Mouse (Mus musculus): ENCODE measurements around the gene Grk6. TPM values are rescaled to one million over a fixed set of nuclear protein-coding genes. Genes with fewer than 3 reads are reported as not detected.

The Grk6 gene
- polyA plus RNA-seq (2015; fragmentation: Nextera tagmentation; extraction: Ambion mirVana): 39.1 and 40.7 TPM in 2 replicates

DNA sequence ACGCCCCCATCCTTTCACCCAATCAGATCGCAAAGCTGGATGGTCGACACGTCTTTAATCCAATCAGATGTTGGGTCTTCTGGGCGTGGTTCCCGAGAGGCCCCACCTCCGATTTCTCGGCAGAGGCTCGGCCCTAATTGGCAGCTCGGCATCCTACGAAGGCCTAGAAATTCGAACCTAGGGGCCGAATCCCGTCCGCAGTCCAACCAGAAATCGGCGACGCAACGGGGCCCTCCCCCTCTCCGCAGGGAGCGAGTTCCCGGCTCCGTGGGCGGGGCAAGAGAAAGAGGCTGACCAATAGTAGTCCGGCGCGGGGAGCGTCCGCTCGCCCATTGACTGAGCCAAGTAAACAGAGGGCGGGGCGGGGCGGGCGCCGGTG, at the start of gene Grk6:
TSS of gene Grk6 (plus strand) at position 136 of the 379 bp plus-strand sequence.
- Histone ChIP-seq H3K9ac (peak within 1 kb of the TSS; percentile 89), H3K4me1 (peaks cover 26% of the 10 kb centered on the region), H3K27ac (peak within 1 kb of the TSS; percentile 99), H3K9me3 (no peaks in the 10 kb centered on the region), H3K27me3 (replicated peaks) (no peaks in the 10 kb centered on the region), H3K4me2 (peak within 1 kb of the TSS; percentile 83), H3K36me3 (no peaks in the 10 kb centered on the region), H3K4me3 (replicated peaks) (peak within 1 kb of the TSS; percentile 74)
- peak; percentile 96 for ATAC-seq (ENCODE audit: insufficient read depth, low FRiP score, low read depth)
- under 1% methylated on average over 35 of the region's 35 CpGs for WGBS

DNA sequence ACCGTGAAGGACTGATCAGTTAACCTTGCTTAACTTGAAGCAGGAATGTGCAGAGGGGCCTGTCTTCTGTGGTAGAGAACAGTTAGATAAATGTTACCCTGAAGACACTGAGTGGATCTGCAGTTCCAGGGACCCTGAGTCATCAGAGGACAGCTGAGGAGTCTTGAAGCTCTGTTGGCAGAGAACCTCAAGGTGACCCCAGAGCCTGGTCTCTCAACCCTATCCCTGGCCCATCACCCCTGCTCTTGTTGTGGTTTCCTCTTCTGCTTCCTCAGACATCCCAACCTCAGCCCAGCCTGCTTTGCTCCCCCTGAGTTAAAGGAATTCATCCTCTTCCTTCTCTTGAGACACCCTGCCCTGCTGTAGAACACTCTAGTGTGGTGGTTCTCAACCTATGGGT, 46.8 kb upstream of the Grk6 start, which contains the start of gene Slc34a1:
TSS of gene Slc34a1 (plus strand) at position 100 of the 400 bp plus-strand sequence.
- Histone ChIP-seq H3K27me3 (replicated peaks) (no peaks in the 10 kb centered on the region), H3K36me3 (no peaks in the 10 kb centered on the region), H3K4me3 (replicated peaks) (no peak within 1 kb of the TSS), H3K9ac (no peak within 1 kb of the TSS), H3K4me1 (no peaks in the 10 kb centered on the region), H3K9me3 (no peaks in the 10 kb centered on the region), H3K4me2 (no peak within 1 kb of the TSS), H3K27ac (no peak within 1 kb of the TSS)
- WGBS: 66% methylated on average over 1 of the region's 1 CpGs
- ATAC-seq (ENCODE audit: insufficient read depth, low FRiP score, low read depth): no peak

DNA sequence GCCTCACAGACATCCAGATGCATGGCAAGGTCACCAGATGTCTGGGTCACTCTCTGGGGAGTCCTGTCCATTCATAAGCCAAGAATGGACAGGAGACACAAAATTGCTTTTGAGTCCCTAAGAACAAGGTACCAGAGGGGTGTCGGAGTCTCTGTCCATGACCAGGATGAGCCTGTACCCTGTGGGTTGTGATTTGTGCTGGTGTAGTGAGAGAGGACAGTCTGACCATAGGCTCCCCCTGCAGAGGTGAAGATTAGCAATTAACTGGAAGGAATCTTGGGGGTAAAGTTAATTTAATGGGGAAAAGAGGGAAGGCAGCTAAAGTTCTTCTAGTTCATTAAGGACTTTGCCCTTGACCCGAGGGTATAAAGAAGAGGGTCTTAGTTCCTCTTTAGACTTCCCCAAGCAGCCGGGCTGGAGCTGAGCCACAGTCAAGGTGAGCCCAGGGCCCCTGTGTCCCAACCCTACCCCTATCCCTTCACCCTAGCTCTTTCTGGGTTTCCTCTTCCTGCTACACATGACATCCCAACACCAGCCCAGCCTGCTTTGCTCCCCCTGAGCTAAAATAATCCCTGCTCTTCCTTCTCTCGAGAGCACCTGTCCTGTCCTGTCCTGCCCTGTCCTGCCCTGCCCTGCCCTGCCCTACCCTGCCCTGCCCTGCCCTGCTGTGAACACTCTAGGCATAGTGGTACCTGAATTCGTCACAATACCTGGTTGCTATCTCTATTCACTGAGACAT, 45.4 kb upstream of the Grk6 start:
- 59% methylated on average over 5 of the region's 5 CpGs for WGBS
- Histone ChIP-seq H3K36me3 (no peaks in the 10 kb centered on the region), H3K4me2 (no peak overlapping the region), H3K9ac (no peak overlapping the region), H3K9me3 (no peaks in the 10 kb centered on the region), H3K27ac (peak overlapping the region; percentile 57; the same call in 1 of the 2 replicates), H3K27me3 (replicated peaks) (0 out of 2 replicates have a peak, but pooled peaks cover 3% of the 10 kb centered on the region), H3K4me3 (replicated peaks) (no peak overlapping the region), H3K4me1 (no peaks in the 10 kb centered on the region)
- ATAC-seq (ENCODE audit: insufficient read depth, low FRiP score, low read depth): peak; percentile 25; the same call in 1 of the 2 replicates

DNA sequence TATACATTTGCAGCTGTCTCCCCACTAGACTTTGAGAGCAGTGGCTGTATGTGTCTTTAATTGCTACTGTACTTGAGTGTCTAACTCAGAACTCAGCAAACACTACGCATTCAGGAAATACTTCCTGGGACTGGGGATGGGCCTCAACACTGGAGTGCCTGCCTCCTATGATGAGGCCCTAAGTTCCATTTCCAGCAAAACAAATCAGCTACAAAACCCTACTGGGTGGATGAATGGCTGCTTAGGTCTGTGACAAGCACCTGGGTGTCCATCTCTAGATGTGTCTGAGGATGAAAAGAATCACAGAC, 44.9 kb upstream of the Grk6 start:
- no peaks in the 10 kb centered on the region for H3K36me3 ChIP-seq
- ATAC-seq (ENCODE audit: insufficient read depth, low FRiP score, low read depth): no peak
- no peaks in the 10 kb centered on the region for H3K9me3 ChIP-seq
- H3K27me3 ChIP-seq (replicated peaks): 0 out of 2 replicates have a peak, but pooled peaks cover 3% of the 10 kb centered on the region
- H3K4me2 ChIP-seq: no peak overlapping the region
- H3K27ac ChIP-seq: peak overlapping the region; percentile 46; the same call in 1 of the 2 replicates
- H3K4me1 ChIP-seq: no peaks in the 10 kb centered on the region
- H3K4me3 ChIP-seq (replicated peaks): no peak overlapping the region
- H3K9ac ChIP-seq: no peak overlapping the region
- WGBS: 76% methylated on average over 1 of the region's 1 CpGs

DNA sequence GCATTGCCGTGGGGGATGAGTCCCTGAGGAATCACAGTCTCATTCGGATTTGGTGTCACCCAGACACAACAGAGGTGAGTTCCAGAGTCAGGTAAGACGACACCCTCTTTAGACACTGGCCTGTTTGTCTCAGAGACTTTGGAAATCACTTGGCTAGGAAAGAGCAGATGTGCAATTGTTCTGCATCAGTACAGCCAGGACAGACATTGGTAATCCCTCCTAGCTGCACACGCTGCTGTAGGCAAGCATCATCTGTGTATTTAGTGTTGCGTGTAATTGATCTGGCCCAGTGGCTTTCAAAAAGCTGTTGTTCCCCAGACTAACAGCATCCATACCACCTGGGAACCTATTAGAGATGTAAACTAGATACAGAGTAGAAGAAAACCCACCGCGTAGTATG, 41.6 kb upstream of the Grk6 start:
- 73% methylated on average over 7 of the region's 7 CpGs for WGBS
- Histone ChIP-seq H3K27me3 (replicated peaks) (0 out of 2 replicates have a peak, but pooled peaks cover 3% of the 10 kb centered on the region), H3K36me3 (no peaks in the 10 kb centered on the region), H3K4me3 (replicated peaks) (no peak overlapping the region), H3K4me1 (0 out of 2 replicates have a peak, but pooled peaks cover 4% of the 10 kb centered on the region), H3K9me3 (no peaks in the 10 kb centered on the region), H3K9ac (no peak overlapping the region), H3K27ac (no peak overlapping the region), H3K4me2 (no peak overlapping the region)
- ATAC-seq (ENCODE audit: insufficient read depth, low FRiP score, low read depth): no peak

DNA sequence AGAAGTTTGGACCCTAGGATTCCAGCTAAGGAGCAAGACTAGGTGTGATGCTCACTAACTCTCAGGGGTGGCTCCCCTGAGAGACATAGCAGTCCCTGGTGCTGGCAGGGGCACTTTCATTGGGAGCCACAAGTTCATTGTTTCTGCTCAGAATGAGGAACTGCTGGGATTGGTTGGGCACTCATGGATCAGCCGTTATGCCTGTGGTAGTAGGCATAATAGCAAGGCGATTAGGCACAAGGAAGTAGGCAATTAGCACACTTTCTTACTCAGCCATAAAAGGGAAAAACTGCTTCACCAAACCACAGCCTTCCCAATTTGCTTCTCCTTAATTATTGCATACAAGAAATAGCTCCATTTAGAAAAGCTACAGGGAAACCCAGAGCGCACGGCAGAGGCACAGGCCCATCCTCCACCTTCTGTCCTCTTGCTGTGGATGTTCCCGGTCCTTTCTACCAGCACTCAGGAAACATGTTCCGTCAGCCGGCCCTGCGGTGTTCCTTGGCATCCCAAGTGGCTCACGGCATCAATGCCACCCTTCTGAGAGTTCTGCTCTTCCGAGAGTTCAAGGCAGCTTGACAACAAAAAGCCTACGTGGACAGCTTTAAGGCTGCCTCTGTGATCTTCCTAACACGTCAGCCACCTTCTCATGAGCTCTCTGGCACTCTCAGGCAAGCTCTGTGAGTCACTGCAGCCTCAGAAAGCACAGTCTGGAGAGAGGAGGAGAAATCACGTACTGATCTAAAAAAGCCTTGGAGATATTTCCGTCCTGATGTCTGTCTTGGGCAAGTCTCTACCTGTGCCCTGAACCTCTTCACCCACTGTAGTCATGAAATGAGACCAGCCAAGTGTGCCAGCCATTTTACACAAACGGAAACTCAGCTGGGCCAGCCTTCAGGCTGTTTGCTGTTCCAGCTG, 40.7 kb upstream of the Grk6 start:
- H3K27me3 ChIP-seq (replicated peaks): peaks cover 3% of the 10 kb centered on the region; the same call in 1 of the 2 replicates
- no peak for ATAC-seq (ENCODE audit: insufficient read depth, low FRiP score, low read depth)

DNA sequence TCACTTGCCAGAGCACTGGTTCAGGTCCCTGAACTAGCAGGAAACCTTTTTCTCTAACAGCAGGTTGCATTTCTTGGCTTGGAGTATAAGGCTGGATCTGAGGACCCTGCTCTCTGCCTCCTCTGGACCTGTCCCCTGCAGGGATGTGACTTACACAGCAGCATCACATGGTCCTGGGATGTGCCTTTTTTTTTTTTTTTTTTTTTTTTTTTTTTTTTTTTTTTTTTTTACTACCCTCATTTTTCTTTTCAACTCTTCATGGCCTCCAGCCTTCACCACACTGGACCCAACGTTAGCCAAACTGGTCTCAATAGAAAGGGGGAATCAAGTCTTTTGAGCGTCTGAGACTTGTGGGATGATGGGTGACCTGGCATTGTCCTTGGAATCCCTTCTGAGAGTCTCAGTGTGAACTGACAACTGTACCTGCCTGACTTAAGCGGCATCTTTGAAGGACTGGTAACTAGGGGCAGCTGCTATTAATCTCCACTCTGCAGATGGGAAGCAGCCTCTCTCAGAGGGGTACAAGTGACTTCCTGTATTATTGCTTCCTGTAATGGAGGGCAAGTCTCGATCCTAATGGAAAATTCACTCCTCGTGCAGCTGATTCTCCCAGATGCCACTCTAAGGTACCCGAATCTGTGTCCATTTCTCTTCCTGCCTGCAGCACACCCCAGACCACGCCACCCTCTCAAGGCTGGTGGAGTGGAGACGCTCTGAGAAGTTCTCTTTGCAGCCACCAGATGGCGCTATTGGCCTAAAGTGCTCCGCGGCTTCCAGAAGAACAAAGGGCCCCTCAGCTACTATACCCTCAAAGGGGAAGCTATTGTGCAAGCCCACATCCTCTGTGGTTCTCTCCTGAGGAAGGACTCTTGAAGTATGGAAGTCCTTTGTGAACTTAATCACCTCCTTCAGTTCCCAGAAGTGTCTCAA, 39.8 kb upstream of the Grk6 start:
- H3K4me2 ChIP-seq: peak overlapping the region; percentile 34
- WGBS: 12% methylated on average over 11 of the region's 11 CpGs
- no peak overlapping the region for H3K4me3 ChIP-seq (replicated peaks)
- peak; percentile 45; the same call in 1 of the 2 replicates for ATAC-seq (ENCODE audit: insufficient read depth, low FRiP score, low read depth)
- H3K27me3 ChIP-seq (replicated peaks): peaks cover 3% of the 10 kb centered on the region; the same call in 1 of the 2 replicates
- 0 out of 2 replicates have a peak, but pooled peaks cover 4% of the 10 kb centered on the region for H3K4me1 ChIP-seq
- no peaks in the 10 kb centered on the region for H3K9me3 ChIP-seq
- no peak overlapping the region; the same call in 1 of the 2 replicates for H3K27ac ChIP-seq
- no peaks in the 10 kb centered on the region for H3K36me3 ChIP-seq
- no peak overlapping the region for H3K9ac ChIP-seq

More for the DNA sequence above, 40.7 kb upstream of the Grk6 start:
- Histone ChIP-seq H3K36me3 (no peaks in the 10 kb centered on the region), H3K27ac (peak overlapping the region; percentile 83), H3K4me2 (no peak overlapping the region), H3K4me3 (replicated peaks) (no peak overlapping the region), H3K4me1 (0 out of 2 replicates have a peak, but pooled peaks cover 4% of the 10 kb centered on the region), H3K9ac (no peak overlapping the region), H3K9me3 (no peaks in the 10 kb centered on the region)
- 72% methylated on average over 15 of the region's 15 CpGs for WGBS

DNA sequence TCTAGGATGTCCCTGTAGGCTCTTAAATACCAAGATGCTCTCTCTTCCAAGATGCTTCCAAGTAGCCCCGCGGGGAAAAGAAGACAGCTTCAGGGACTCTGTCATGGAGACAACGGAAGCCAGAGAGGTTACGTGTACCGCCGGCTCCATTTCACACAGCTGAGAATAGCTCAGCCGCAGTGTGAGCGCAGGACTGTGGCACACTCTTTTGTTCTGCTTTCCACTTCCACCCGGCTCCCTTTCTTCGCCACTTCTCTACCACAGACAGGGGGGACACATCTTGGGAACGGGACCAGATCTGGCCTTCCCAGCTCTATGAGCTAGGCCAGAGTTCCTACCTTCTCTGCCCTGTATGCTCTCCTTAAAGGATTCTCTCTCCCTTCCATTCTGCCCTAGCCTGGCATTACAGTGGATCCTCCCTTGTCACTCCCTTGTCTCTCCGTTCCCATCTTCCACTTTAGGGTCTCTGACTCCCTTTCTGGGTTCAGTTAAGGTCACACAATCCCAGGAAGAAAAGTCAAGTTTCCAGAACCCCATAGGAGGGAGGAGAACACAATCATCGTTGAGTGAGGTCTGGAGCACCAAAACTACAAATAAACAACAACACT, 39.0 kb upstream of the Grk6 start:
- Histone ChIP-seq H3K4me1 (0 out of 2 replicates have a peak, but pooled peaks cover 4% of the 10 kb centered on the region), H3K4me2 (peak overlapping the region; percentile 34; the same call in 1 of the 2 replicates), H3K36me3 (no peaks in the 10 kb centered on the region), H3K9ac (no peak overlapping the region), H3K27ac (no peak overlapping the region), H3K9me3 (no peaks in the 10 kb centered on the region), H3K4me3 (replicated peaks) (no peak overlapping the region), H3K27me3 (replicated peaks) (peaks cover 3% of the 10 kb centered on the region; the same call in 1 of the 2 replicates)
- no peak for ATAC-seq (ENCODE audit: insufficient read depth, low FRiP score, low read depth)
- 72% methylated on average over 13 of the region's 13 CpGs for WGBS

DNA sequence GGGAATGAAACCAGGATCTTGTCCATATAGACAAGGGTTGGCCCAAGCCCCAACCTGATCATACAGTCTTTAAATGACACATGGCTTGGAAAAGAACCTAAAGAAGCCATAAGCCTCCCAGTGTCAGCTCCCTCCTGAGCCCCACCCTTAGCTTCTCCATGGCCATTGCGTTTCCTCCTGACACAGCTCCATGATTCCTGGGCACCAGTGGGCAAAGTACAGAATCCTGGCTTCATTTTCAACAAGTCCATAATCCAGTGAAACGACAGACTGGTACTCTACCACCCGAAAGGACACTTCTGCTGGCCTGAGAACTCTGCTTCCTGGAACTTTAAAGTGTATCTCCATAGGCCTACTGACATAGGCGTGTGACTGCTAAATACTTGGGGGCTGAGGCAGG, 37.5 kb upstream of the Grk6 start:
- H3K27me3 ChIP-seq (replicated peaks): peaks cover 3% of the 10 kb centered on the region; the same call in 1 of the 2 replicates
- WGBS: 81% methylated on average over 4 of the region's 4 CpGs
- no peak overlapping the region for H3K27ac ChIP-seq
- 0 out of 2 replicates have a peak, but pooled peaks cover 4% of the 10 kb centered on the region for H3K4me1 ChIP-seq
- no peak for ATAC-seq (ENCODE audit: insufficient read depth, low FRiP score, low read depth)
- H3K9ac ChIP-seq: no peak overlapping the region
- no peak overlapping the region for H3K4me2 ChIP-seq
- H3K36me3 ChIP-seq: no peaks in the 10 kb centered on the region
- H3K4me3 ChIP-seq (replicated peaks): no peak overlapping the region
- H3K9me3 ChIP-seq: no peaks in the 10 kb centered on the region

DNA sequence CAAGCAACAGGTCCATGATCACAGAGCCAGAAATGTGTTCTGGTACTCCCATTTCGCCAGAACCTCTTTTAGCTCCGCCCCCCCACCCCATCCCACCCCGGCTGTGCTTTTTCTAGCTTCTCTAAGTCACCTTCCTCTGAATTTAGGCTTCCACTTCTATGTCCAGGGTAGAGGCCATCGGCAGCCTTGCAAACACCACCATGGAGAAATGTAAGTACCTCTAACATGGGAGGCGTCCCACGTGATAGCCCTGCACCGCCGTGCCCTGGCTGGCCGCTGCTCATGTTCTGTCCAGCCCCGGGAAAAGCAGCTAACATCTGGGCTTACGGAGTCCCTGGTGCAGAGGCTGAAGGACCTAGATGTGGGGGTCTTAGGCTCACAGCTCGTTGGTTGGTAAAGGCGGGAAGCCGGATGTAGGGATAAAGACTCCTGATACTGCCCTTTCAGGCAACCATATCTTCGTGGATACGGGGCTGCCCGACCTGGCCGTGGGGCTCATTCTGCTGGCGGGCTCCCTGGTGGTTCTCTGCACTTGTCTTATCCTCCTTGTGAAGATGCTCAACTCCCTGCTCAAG, 36.2 kb upstream of the Grk6 start:
- Histone ChIP-seq H3K36me3 (no peaks in the 10 kb centered on the region), H3K4me1 (0 out of 2 replicates have a peak, but pooled peaks cover 4% of the 10 kb centered on the region), H3K4me3 (replicated peaks) (no peak overlapping the region), H3K27me3 (replicated peaks) (peaks cover 3% of the 10 kb centered on the region; the same call in 1 of the 2 replicates), H3K4me2 (no peak overlapping the region), H3K27ac (no peak overlapping the region), H3K9me3 (no peaks in the 10 kb centered on the region), H3K9ac (no peak overlapping the region)
- 83% methylated on average over 19 of the region's 19 CpGs for WGBS
- no peak for ATAC-seq (ENCODE audit: insufficient read depth, low FRiP score, low read depth)

Measured in stomach, embryonic 15.5 days (tissue).